Mouse (Mus musculus): ENCODE data around the gene Tbl1xr1. TPM values are rescaled to one million over a fixed set of nuclear protein-coding genes. Genes with fewer than 3 reads are reported as not detected.

The Tbl1xr1 gene
- total and polyA plus RNA-seq, 3 experiments, result 13.5 to 67.2 (median 63.2) TPM

DNA sequence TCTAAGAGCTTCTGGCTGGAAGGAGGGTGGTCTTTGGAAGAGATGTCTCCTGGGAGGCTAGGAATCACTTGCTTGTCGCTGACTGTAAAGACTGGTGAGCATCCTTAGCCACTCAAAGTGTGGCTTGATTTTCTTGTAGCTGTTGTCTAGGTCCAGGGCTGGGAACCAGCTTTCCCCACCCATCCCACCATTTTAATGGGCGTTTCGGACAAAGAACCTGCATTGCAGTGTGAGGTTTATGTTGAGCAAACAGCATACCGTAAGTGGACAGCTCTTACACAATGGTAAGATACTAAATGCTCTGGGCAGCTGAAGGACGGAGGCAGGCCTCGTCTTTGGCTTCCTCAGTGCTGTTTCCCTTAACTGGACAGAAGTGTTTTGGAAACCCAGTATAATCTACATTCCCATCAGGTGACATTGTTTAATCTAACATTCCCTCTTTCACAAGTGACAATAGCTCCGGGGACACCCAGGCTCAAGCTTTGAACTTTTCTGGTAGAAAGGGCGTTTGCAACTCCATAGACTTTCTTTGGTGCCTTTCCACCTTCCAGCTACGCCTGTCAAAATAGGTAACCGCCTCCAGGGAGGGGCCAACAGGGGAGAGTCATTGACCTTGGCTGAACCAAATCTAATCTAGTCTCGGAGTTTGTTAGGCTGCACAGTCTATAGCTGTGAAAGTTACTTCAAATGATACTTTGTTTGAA, 1.7 kb upstream of the Tbl1xr1 start:
- Histone ChIP-seq H3K27me3 (ENCODE audit: control insufficient read depth, insufficient read depth, low read length) (no peaks in the 10 kb centered on the region), H3K79me2 (replicated peaks; ENCODE audit: control insufficient read depth, insufficient read depth, low read length) (peaks cover 3% of the 10 kb centered on the region; the same call in 1 of the 2 replicates), H3K9ac (ENCODE audit: low read depth, low read length) (peak overlapping the region; percentile 30), H3K4me1 (ENCODE audit: control insufficient read depth, insufficient read depth, low read length) (peaks cover 12% of the 10 kb centered on the region), H3K36me3 (ENCODE audit: control insufficient read depth, insufficient read depth, low read length) (no peaks in the 10 kb centered on the region; the same call in 1 of the 2 replicates), H3K4me3 (peak overlapping the region; percentile 57), H3K27ac (peak overlapping the region; percentile 97)
- WGBS, result 39% methylated on average over 11 of the region's 11 CpGs
- intact Hi-C loops (cut with DNase I), result loop anchor here (5.0 to 10.0 kb wide), 8 partner anchors 67 to 1420 kb away; no protein-coding TSS in a partner anchor
- peak in 1 of 2 experiments; percentile 58 for DNase-seq
- peak; percentile 60 for TF ChIP-seq POLR2A (IDR thresholded peaks at IDR 0.05; ENCODE audit: insufficient read depth, low read depth, low read length)
- no peak for TF ChIP-seq CTCF (IDR thresholded peaks at IDR 0.05)

DNA sequence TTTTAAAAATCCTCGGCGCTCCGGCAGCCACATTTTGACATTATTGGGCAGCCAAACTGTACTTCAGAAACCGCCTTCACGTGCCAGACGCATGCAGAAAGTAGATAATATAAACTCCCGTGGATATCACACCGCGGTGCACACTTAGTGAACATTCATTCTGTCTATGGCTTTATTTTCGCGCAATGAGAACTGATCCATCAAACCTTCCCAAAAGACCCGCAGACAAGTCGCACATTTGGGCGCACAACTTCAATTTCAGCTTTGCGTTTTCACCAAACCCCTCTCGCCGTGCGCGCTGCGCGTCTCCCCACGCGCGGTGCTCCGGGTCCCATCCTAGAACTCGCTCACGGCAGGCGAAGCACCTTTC, 950 bp upstream of the Tbl1xr1 start:
- no peak for DNase-seq
- TF ChIP-seq CTCF (IDR thresholded peaks at IDR 0.05) (no peak), POLR2A (IDR thresholded peaks at IDR 0.05; ENCODE audit: insufficient read depth, low read depth, low read length) (no peak), EP300 (IDR thresholded peaks at IDR 0.05; ENCODE audit: insufficient read depth, low read depth, low read length) (no peak)
- peak overlapping the region; percentile 82 for H3K9ac ChIP-seq (ENCODE audit: low read depth, low read length)
- H3K4me1 ChIP-seq (ENCODE audit: control insufficient read depth, insufficient read depth, low read length), result peaks cover 12% of the 10 kb centered on the region
- WGBS, result 2% methylated on average over 28 of the region's 28 CpGs
- H3K27ac ChIP-seq, result peak overlapping the region; percentile 97
- peaks cover 3% of the 10 kb centered on the region; the same call in 1 of the 2 replicates for H3K79me2 ChIP-seq (replicated peaks; ENCODE audit: control insufficient read depth, insufficient read depth, low read length)
- H3K27me3 ChIP-seq (ENCODE audit: control insufficient read depth, insufficient read depth, low read length), result no peaks in the 10 kb centered on the region
- no peaks in the 10 kb centered on the region; the same call in 1 of the 2 replicates for H3K36me3 ChIP-seq (ENCODE audit: control insufficient read depth, insufficient read depth, low read length)
- peak overlapping the region; percentile 57 for H3K4me3 ChIP-seq
- intact Hi-C loops (cut with DNase I), result loop anchor here (5.0 to 10.0 kb wide), 8 partner anchors 68 to 1421 kb away; no protein-coding TSS in a partner anchor

DNA sequence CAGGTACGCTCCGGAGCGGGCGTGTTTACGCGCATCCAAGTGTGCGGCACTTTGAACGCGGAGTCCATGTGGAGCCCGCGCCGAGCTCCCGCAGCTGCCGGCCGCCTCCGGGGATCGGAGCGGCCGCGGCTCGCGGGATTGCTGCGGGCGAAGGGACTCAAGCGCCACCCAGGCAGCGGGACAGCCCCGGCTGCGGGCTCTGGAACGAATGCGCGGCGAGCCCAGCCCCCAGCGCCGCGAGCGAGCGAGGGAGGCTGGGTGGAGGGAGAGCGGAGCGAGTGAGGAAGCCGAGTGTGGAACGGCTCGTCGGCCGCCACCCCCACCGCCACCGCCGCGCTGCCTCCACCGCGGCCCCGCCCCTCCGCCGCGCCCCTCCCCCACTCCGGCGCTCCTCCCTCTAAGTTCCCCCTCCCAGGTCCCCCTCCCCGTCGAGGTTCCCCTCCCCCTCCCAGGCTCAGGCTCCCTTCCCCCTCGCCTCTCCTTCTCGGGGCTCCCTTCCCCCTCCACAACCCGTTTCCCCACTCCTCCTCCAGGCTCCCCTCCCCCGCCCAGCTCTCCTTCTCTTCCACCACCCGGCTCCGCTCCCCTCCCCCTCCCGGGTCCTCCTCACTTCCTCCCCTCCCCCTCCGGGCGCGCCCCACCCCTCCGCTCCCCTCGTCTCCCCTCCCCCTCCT, 428 bp upstream of the Tbl1xr1 start:
- peak; percentile 88 to 91 for DNase-seq
- 1% methylated on average over 54 of the region's 70 CpGs for WGBS
- H3K27me3 ChIP-seq (ENCODE audit: control insufficient read depth, insufficient read depth, low read length), result no peaks in the 10 kb centered on the region
- H3K4me3 ChIP-seq, result peak overlapping the region; percentile 57
- peak overlapping the region; percentile 97 for H3K27ac ChIP-seq
- peaks cover 12% of the 10 kb centered on the region for H3K4me1 ChIP-seq (ENCODE audit: control insufficient read depth, insufficient read depth, low read length)
- H3K36me3 ChIP-seq (ENCODE audit: control insufficient read depth, insufficient read depth, low read length), result no peaks in the 10 kb centered on the region; the same call in 1 of the 2 replicates
- peak; percentile 45; the same call in 1 of the 2 replicates for TF ChIP-seq POLR2A (IDR thresholded peaks at IDR 0.05; ENCODE audit: insufficient read depth, low read depth, low read length)
- TF ChIP-seq CTCF (IDR thresholded peaks at IDR 0.05), result no peak
- 0 out of 2 replicates have a peak, but pooled peaks have one; percentile 25 for TF ChIP-seq EP300 (IDR thresholded peaks at IDR 0.05; ENCODE audit: insufficient read depth, low read depth, low read length)
- H3K9ac ChIP-seq (ENCODE audit: low read depth, low read length), result peak overlapping the region; percentile 82
- intact Hi-C loops (cut with DNase I), result loop anchor here (1.0 to 10.0 kb wide), 10 partner anchors 69 to 1421 kb away; no protein-coding TSS in a partner anchor
- peaks cover 3% of the 10 kb centered on the region for H3K79me2 ChIP-seq (replicated peaks; ENCODE audit: control insufficient read depth, insufficient read depth, low read length)

DNA sequence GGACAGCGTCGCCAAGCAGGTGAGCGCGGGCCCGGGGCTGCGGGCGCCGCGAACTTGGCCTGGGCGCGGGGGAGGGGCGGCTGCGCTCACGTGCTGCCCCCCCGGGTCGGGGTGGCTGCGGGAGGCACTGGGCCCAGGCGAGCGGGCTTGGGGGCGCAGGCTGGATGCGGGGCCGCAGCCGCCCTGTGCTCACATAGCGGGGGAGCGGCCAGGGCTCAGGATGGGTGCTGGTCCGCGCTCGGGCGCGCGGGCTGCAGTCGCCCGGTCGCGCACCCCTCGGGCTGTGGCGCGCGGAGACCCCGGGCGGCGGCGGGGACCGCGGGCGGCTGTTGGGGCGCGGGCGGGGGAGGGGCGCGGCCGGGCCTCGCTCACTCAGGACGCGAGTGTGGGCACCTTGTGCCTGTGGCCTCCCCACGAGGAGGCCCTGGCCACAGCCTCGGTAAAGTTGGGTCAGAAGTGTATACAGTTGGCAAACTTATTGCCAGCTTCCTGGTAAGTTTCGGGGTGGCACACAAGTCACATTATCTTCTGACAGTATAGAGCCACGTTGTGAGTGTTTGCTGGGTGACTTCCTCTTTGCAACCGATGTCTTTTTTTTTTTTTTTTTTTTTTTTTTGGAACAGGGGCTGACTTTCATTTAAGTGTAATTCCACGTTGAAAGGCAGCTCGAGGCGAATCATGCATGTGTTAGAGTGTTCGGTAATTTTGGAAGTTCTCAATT, 644 bp downstream of the Tbl1xr1 start:
- Histone ChIP-seq H3K79me2 (replicated peaks; ENCODE audit: control insufficient read depth, insufficient read depth, low read length) (peaks cover 5% of the 10 kb centered on the region), H3K4me1 (ENCODE audit: control insufficient read depth, insufficient read depth, low read length) (peaks cover 13% of the 10 kb centered on the region), H3K27me3 (ENCODE audit: control insufficient read depth, insufficient read depth, low read length) (no peaks in the 10 kb centered on the region), H3K4me3 (peak overlapping the region; percentile 86), H3K36me3 (ENCODE audit: control insufficient read depth, insufficient read depth, low read length) (no peaks in the 10 kb centered on the region; the same call in 1 of the 2 replicates), H3K9ac (ENCODE audit: low read depth, low read length) (peak overlapping the region; percentile 93), H3K27ac (peak overlapping the region; percentile 98)
- TF ChIP-seq CTCF (IDR thresholded peaks at IDR 0.05), result no peak
- TF ChIP-seq EP300 (IDR thresholded peaks at IDR 0.05; ENCODE audit: insufficient read depth, low read depth, low read length), result no peak
- TF ChIP-seq POLR2A (IDR thresholded peaks at IDR 0.05; ENCODE audit: insufficient read depth, low read depth, low read length), result no peak
- WGBS, result 1% methylated on average over 64 of the region's 64 CpGs
- intact Hi-C loops (cut with DNase I), result loop anchor here (1.0 to 10.0 kb wide), 11 partner anchors 67 to 1422 kb away; no protein-coding TSS in a partner anchor
- no peak for DNase-seq

DNA sequence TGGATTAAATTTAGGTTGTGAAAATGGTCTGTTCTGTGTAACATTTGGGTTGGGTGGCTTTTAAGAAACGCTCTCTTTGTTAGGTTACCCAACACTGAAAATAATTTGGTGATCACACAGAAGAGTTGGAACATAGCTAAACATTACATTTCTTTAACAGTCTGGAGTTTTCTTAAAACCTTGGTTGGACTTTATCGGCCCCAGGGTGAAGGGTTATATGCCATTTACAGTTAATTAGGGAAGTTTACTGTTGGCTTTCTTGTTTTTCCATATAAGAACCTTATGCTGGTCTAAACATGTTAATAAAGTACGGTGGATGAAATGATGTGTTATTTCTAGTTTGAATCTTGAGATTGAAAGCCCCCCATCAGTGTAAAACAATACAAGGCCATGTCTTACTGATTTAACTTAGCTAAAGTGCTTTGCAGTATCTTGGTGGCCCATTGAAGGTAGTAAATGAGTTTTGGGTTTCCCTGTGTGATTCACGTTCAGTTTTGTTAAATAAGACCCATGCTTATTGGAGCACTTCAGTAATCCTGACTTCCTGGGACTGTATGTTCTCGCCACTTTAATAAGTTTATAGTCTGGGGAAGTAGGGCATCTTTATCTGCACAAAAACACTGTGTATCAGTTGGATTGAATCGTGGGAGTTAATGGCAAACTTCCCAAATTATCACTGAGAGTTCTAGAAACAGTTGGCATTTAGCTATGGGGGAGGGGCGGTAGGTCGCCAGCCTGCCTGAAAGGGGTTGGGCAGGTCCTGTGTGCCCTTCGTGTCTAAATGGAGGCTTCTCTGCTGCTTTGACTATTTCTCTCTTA, 1.4 kb downstream of the Tbl1xr1 start:
- peak overlapping the region; percentile 86 for H3K4me3 ChIP-seq
- peak in 1 of 2 experiments; percentile 35 for DNase-seq
- 30% methylated on average over 9 of the region's 9 CpGs for WGBS
- intact Hi-C loops (cut with DNase I), result loop anchor here (1.0 to 10.0 kb wide), 9 partner anchors 66 to 1423 kb away; no protein-coding TSS in a partner anchor
- H3K9ac ChIP-seq (ENCODE audit: low read depth, low read length), result peak overlapping the region; percentile 6; the same call in 1 of the 2 replicates
- H3K36me3 ChIP-seq (ENCODE audit: control insufficient read depth, insufficient read depth, low read length), result no peaks in the 10 kb centered on the region; the same call in 1 of the 2 replicates
- no peaks in the 10 kb centered on the region for H3K27me3 ChIP-seq (ENCODE audit: control insufficient read depth, insufficient read depth, low read length)
- TF ChIP-seq CTCF (IDR thresholded peaks at IDR 0.05) (no peak), EP300 (IDR thresholded peaks at IDR 0.05; ENCODE audit: insufficient read depth, low read depth, low read length) (no peak), POLR2A (IDR thresholded peaks at IDR 0.05; ENCODE audit: insufficient read depth, low read depth, low read length) (no peak)
- H3K4me1 ChIP-seq (ENCODE audit: control insufficient read depth, insufficient read depth, low read length), result peaks cover 13% of the 10 kb centered on the region
- peaks cover 6% of the 10 kb centered on the region for H3K79me2 ChIP-seq (replicated peaks; ENCODE audit: control insufficient read depth, insufficient read depth, low read length)
- peak overlapping the region; percentile 98 for H3K27ac ChIP-seq

All from heart, adult 2 months (tissue).